Mouse (Mus musculus): ENCODE results near the gene Dcaf1.

- TF ChIP-seq CTCF (IDR thresholded peaks at IDR 0.05; ENCODE audit: borderline replicate concordance, insufficient read depth, low read length): no peak
- no peak for TF ChIP-seq POLR2A (IDR thresholded peaks at IDR 0.05; ENCODE audit: low read depth, low read length)
Measured at GRCm38 (mm10) chr9:106903099-106903790, 81.6 kb downstream of the Dcaf1 start.
